Mouse (Mus musculus) kidney, adult 2 months (tissue): ENCODE results near the gene Ros1. TPM values are rescaled to one million over a fixed set of nuclear protein-coding genes. Genes with fewer than 3 reads are reported as not detected.
A peak's percentile ranks its signal among the peaks of the same experiment; 100 is the strongest.

Experiments
- DNase-seq: peaks from one replicate; pipeline ENCODE4 v3.0.0; 2021
- H3K27ac ChIP-seq: fragments of 200-500 bp; 2 replicates; pipeline ENCODE4 v1.5.1; 2012; ENCODE audit warnings: low read depth, low read length, control low read depth, inconsistent platforms; ENCODE audit not compliant: insufficient read depth
- H3K27me3 ChIP-seq: fragments of 200-500 bp; replicated peaks from 2 replicates; pipeline ENCODE4 v1.6.1; 2012; ENCODE audit warnings: mild to moderate bottlenecking, moderate library complexity, low read length, inconsistent platforms; ENCODE audit not compliant: control insufficient read depth, insufficient read depth
- H3K36me3 ChIP-seq: fragments of 200-500 bp; 2 replicates; pipeline ENCODE4 v1.6.1; 2012; ENCODE audit warnings: mild to moderate bottlenecking, moderate library complexity, low read length, inconsistent platforms; ENCODE audit not compliant: control insufficient read depth, insufficient read depth
- H3K4me1 ChIP-seq: fragments of 200-500 bp; 2 replicates; pipeline ENCODE4 v1.6.1; 2011; ENCODE audit warnings: low read length; ENCODE audit not compliant: control insufficient read depth, insufficient read depth
- H3K4me3 ChIP-seq: fragments of 200-500 bp; 2 replicates; pipeline ENCODE4 v1.5.1; 2011; ENCODE audit warnings: mild to moderate bottlenecking, low read depth, low read length, control low read depth; ENCODE audit not compliant: insufficient read depth
- CTCF ChIP-seq: fragments of 200-500 bp; conservative IDR thresholded peaks from 2 replicates; pipeline ENCODE4 v1.5.1; 2011; ENCODE audit warnings: low read depth, mild to moderate bottlenecking, control low read depth, low read length, moderate library complexity, mixed read lengths; ENCODE audit not compliant: insufficient read depth, insufficient read length
- POLR2A ChIP-seq: fragments of 200-500 bp; IDR thresholded peaks from one replicate; pipeline ENCODE4 v1.6.1; 2011; ENCODE audit warnings: low read depth, low read length, control low read depth
- WGBS: fragments of 180-500 bp; shearing (Covaris S2); methylation state at CpG from one replicate; pipeline ENCODE4 v1.1.7; 2018; 5-methylcytosine and 5-hydroxymethylcytosine counted together
- polyA plus RNA-seq: library from polyadenylated mRNA; depleted of rRNA; stranded (reverse); fragments of >200 nt; gene quantifications from 2 replicates; pipeline ENCODE4 v1.2.3, GENCODE M21; 2012

Gene Ros1
- polyA plus RNA-seq, 1 experiment: 0.16 TPM

GRCm38 (mm10) chr10:52233301-52233968 is 38.4 kb upstream of the Ros1 start, which contains the start of gene Dcbld1:
Gene Dcbld1, plus strand, starts transcription at chr10:52233619.
- no peaks in the 10 kb centered on the region for H3K36me3 ChIP-seq
- TF ChIP-seq CTCF (no peak), POLR2A (no peak)
- H3K4me1 ChIP-seq: peaks cover 15% of the 10 kb centered on the region
- peak within 1 kb of the TSS; percentile 91 for H3K27ac ChIP-seq
- WGBS: under 1% methylated on average over 58 of the region's 60 CpGs
- H3K27me3 ChIP-seq: no peaks in the 10 kb centered on the region
- peak within 1 kb of the TSS; percentile 90 for H3K4me3 ChIP-seq
- DNase-seq: peak; percentile 92

GRCm38 (mm10) chr10:52232196-52233176 is 37.4 kb upstream of the Ros1 start:
- TF ChIP-seq POLR2A (no peak), CTCF (peak; percentile 60)
- peak overlapping the region; percentile 89 for H3K27ac ChIP-seq
- 6% methylated on average over 21 of the region's 21 CpGs for WGBS

DNA sequence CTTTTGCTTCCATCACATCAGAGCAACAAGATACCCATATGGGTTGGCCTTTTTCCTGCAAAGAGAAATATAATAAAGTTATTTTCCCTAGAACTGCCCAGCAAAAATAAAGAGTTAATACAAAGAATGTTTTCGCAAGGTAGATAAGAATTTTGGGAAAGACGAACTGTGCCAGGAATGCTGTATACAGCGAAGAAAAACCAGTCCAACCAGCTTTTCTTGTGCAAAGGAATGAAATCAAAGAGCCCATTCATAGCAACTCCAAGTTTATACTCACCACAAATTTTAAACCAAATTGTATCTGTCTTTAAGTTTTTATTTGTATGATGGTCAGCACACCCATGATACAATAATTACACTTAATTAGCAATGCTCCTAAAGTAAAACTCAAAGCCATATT is 24.6 kb upstream of the Ros1 start:
- WGBS: 51% methylated on average over 3 of the region's 3 CpGs
- H3K27me3 ChIP-seq: no peaks in the 10 kb centered on the region

More at GRCm38 (mm10) chr10:52232196-52233176, 37.4 kb upstream of the Ros1 start:
- DNase-seq: peak; percentile 92
- peaks cover 13% of the 10 kb centered on the region for H3K4me1 ChIP-seq
- no peaks in the 10 kb centered on the region for H3K27me3 ChIP-seq
- H3K36me3 ChIP-seq: no peaks in the 10 kb centered on the region
- peak overlapping the region; percentile 39 for H3K4me3 ChIP-seq

DNA sequence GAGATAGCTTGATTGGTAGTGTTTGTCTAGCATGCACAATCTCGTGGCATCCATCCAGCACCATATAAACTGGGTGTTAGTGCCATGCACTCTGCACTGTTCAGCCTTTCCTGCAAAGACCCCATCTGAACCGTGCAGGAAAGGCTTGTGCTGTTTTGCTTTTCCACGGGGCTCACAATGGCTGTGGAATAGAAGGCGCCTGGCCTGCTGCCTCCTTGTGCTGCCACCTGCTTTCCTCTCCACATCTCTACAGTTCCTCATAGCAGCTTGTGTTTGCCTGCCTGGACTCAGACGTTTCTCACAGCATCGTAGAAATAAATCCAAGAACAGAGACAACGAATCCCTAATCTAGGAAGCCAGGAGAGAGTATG is 22.5 kb upstream of the Ros1 start:
- no peak overlapping the region for H3K4me3 ChIP-seq
- H3K4me1 ChIP-seq: no peaks in the 10 kb centered on the region; the same call in 1 of the 2 replicates
- TF ChIP-seq CTCF (no peak), POLR2A (no peak)
- H3K27me3 ChIP-seq: no peaks in the 10 kb centered on the region
- 45% methylated on average over 7 of the region's 7 CpGs for WGBS
- H3K27ac ChIP-seq: peak overlapping the region; percentile 52; the same call in 1 of the 2 replicates
- no peaks in the 10 kb centered on the region for H3K36me3 ChIP-seq
- DNase-seq: no peak

More for the DNA sequence above, 24.6 kb upstream of the Ros1 start:
- TF ChIP-seq POLR2A (no peak), CTCF (no peak)
- peak; percentile 57 for DNase-seq
- no peak overlapping the region for H3K4me3 ChIP-seq
- H3K36me3 ChIP-seq: no peaks in the 10 kb centered on the region
- H3K4me1 ChIP-seq: no peaks in the 10 kb centered on the region; the same call in 1 of the 2 replicates
- peak overlapping the region; percentile 28 for H3K27ac ChIP-seq

DNA sequence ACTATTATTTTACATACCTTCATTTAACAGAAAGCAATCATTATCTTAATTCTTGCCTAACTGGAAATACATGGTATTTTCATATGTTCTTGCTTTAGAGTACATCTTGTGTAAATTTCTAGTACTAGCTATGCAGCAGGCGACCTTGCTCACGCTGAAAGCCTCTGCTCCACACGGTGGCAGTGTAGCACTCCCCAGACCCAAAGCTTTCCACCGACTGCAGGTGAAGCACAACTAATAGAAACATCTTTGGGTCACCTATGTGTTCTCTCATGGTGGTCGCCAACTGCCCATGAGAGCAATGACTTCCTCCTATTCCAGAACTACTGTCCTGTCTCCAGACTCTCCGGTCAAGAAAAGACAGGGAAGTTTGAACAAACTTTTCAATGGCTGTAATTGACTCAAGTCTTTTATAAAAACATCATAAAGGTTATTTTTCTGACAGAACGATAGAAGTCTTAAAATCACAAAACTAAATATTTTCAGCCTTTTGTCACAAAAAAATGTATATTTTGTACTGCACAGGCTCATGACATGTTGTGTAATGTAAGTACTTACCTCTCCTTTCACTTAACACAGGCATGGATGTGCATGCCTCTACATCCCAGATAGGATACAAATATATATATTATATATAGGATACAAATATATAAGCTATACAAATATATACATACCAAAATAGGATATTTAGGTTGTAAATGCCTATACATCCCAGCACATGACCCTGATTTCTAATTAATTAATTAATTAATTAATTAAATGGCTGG is 21.9 kb upstream of the Ros1 start:
- TF ChIP-seq CTCF (peak; percentile 97), POLR2A (no peak)
- Histone ChIP-seq H3K4me1 (no peaks in the 10 kb centered on the region; the same call in 1 of the 2 replicates), H3K27ac (no peak overlapping the region), H3K27me3 (no peaks in the 10 kb centered on the region), H3K36me3 (no peaks in the 10 kb centered on the region), H3K4me3 (no peak overlapping the region)
- 23% methylated on average over 7 of the region's 7 CpGs for WGBS
- peak; percentile 81 for DNase-seq

- no peak overlapping the region for H3K4me3 ChIP-seq
- H3K4me1 ChIP-seq: no peaks in the 10 kb centered on the region; the same call in 1 of the 2 replicates
- no peaks in the 10 kb centered on the region for H3K27me3 ChIP-seq
- WGBS: 63% methylated on average over 2 of the region's 2 CpGs
- no peak overlapping the region for H3K27ac ChIP-seq
- H3K36me3 ChIP-seq: no peaks in the 10 kb centered on the region
- DNase-seq: no peak
- TF ChIP-seq POLR2A (no peak), CTCF (no peak)
Observed at GRCm38 (mm10) chr10:52215267-52215818, 20.3 kb upstream of the Ros1 start.
